Mouse (Mus musculus): ENCODE measurements around the gene Cep131.

Gene Cep131

GRCm38 (mm10) chr11:120048252-120048556, 38.4 kb downstream of the Cep131 start:
- peak; percentile 76 for DNase-seq

DNA sequence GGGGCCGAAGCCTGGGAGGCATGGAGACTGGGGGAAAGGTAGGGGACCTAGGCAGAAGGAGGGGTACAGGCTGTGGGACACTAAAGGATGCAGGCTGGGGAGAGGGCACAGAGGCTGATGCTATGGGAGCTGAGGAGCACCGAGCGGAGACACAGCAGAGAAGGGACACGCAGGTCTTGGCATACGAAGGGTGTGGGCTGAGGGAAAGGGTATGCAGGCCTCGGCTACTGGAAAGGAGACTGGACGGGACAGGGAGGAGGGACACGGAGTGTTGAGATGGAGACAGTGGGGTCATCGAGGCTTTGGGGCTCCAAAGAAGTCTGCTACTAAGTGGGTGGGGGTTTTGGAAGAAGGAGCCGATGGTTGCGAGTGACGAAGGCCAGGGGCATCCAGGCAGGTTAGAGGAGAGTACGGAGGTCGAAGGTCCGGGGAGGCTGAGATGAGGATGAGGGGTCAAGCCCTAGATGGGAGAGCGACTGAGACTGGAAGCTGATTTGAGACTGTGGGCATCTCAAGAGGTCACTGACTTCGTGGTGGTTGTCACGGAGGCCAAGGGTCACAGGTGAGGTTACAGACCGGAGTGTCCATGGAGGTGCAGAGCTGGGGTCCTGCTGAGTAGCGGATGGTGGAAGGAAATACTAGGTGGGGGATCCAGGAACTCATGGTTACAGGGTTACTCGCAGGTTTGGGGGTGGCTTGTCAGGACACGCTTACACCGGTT, 38.9 kb downstream of the Cep131 start:
- peak; percentile 77 for DNase-seq

GRCm38 (mm10) chr11:120046553-120047191, 40.0 kb downstream of the Cep131 start, which contains the start of gene Aatk:
TSS of gene Aatk (minus strand) at chr11:120047167.
- peak; percentile 82 for DNase-seq

GRCm38 (mm10) chr11:120045839-120046552, 40.6 kb downstream of the Cep131 start:
- DNase-seq, result peak; percentile 81

GRCm38 (mm10) chr11:120045341-120045740, 41.3 kb downstream of the Cep131 start:
- DNase-seq, result peak; percentile 74

GRCm38 (mm10) chr11:120042141-120042838, 44.3 kb downstream of the Cep131 start:
- DNase-seq, result peak; percentile 67

- DNase-seq, result peak; percentile 82
Measured at GRCm38 (mm10) chr11:120041191-120042123, 45.2 kb downstream of the Cep131 start.

- DNase-seq, result peak; percentile 71
Measured at GRCm38 (mm10) chr11:120040440-120040839, 46.2 kb downstream of the Cep131 start.

DNA sequence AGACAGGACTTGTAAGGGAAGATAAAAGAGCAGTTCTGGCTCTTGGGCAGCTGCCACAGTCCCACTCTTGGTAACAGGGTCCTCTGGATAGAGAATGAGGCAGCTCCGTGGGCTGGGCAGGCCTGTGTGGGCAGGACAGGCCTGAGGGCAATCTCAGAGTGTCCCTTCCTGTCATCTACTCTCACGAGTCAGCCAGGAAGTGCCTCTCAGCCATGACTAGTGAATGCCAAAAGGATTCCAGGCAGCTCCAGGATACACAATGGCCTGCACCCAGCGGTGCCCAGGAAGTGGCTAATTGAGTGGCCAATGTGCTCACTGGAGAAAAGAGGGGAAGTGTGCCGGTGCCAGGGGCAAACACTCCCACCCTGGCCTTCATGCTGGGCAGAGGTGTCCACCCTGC, 47.0 kb downstream of the Cep131 start:
- peak; percentile 59 for DNase-seq

- no peak for DNase-seq
Measured at GRCm38 (mm10) chr11:120034762-120035161, 51.9 kb downstream of the Cep131 start.

- no peak for DNase-seq
Measured at GRCm38 (mm10) chr11:120034306-120034705, 52.3 kb downstream of the Cep131 start.

DNA sequence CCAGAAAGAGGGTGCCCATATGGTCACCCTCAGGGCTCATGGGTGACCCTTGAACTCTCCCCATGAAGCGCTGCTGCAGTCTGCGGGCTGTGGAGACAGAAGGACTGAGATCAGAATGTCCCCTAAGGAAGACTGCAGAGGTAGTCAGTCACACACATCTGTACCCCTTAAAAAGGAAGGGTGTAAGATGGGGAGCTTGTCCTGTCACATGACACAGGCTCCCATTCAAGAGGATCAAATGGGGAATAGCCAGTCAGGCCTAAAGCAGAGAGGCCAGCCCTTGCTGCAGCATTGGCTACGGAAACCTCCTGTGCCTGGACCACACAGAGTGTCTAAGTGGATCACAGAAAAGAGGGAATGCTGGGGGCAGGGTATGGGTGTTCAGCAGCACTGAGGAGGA, 53.2 kb downstream of the Cep131 start:
- DNase-seq, result no peak

- no peak for DNase-seq
Measured at GRCm38 (mm10) chr11:120032052-120032451, 54.6 kb downstream of the Cep131 start.

- DNase-seq, result peak; percentile 84
Measured at GRCm38 (mm10) chr11:120030145-120030901, 56.3 kb downstream of the Cep131 start.

DNA sequence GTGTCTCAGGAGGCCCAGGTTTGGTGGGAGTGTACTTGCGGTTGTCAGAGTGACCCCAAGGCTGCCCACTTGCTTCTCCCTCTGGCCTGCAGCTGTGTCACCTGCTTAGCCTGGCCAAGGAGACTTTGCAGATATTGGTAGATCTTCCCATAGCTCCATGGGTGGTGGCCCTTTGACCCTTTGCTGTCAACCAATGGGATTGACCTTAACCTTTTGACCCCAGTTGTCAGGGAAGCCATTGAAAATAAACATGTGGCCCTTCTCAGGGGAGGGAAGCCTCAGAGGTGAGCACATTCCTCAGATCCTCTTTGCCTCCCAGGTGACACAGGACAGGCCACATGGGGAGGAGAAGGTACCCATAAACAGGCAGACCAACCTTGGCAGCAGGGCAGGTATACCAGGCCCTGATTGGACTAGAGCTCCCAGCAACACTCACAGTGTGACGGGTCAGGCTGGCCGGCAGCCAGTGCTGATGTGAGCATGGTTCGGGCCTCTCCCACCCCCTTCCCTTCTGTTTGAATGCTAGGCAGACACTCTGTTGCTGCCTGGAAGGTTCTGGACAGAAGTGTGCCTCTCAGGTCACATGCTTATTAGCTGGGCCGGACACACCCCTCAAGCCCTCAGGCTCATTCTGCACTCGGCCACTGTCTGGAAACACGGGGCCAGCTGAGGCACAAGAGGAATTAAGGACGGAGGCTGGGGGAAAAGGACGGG, 57.0 kb downstream of the Cep131 start:
- DNase-seq, result peak; percentile 75

DNA sequence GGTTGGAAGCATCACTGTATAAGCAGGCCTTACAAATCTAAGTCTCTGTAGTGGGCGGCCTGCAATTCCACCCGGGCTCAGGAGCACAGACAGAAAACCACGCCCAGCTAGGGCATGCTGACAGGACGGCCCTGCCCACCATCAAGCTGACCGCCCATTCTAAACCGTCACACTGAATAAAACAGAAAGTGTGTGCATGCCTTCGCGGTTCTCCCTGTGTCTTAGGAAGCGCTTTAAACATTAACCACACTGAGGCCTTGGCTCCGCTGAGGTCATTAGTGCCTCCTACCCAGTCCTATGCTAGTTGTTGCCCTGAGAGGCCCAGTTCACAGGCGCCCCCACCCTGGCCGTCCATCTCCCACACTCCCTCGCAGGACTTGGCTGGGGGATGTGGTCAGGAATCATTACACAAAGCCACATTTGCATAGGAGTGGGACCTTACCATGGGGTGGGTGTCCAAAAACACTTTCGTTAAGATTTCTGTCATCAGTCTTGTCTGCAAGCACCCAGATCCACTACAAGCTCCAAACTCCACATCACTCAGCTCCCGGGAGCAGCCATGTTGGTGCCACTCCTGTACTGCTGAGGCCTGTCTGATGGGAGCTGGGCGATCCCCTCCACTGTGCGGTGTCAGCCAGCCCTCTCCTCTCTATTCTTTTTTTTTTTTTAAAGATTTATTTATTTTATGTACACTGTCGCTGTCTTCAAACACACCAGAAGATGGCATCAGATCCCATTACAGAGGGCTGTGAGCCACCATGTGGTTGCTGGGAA, 58.1 kb downstream of the Cep131 start:
- no peak for DNase-seq

- DNase-seq, result no peak
Measured at GRCm38 (mm10) chr11:120026941-120027340, 59.7 kb downstream of the Cep131 start.

DNA sequence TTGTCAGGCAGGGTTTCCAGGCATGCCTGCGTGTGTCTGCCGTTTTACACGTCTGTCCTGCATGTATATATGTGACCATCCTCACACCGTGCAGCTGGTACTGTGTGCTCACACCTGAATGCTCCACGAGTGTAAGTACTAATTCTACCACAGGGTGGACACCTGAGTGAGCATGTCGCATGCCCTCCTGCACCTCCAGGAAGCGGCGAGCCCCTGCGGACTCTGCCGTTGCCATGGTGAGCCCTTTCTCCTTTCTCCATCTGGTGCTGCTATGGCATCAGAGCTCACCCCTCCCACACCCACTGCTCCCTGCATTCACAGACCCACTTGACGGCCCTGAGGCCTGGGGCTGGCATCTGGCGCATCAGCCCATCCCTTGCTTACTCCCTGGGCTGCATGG, 63.8 kb downstream of the Cep131 start:
- DNase-seq, result peak; percentile 86

DNA sequence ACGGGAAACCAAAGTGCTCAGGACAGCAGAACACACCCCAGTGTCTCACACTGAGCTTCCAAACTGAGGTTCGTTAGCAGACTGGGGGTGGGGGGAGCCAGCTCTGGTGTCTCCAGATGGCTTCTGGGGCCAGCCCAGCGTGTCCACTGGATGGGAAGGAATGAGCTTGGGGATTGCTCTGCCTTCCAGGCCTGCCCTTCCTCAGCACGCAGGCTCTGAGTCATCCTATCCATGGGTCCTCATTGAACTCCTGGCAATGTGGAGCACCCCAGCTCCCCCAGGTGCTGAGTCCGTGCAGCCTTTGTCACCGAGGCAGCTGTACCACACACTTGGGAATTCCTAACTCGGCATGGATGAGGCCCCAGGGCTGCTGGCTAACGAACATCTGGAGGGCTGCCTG, 64.4 kb downstream of the Cep131 start:
- DNase-seq, result peak; percentile 79

DNA sequence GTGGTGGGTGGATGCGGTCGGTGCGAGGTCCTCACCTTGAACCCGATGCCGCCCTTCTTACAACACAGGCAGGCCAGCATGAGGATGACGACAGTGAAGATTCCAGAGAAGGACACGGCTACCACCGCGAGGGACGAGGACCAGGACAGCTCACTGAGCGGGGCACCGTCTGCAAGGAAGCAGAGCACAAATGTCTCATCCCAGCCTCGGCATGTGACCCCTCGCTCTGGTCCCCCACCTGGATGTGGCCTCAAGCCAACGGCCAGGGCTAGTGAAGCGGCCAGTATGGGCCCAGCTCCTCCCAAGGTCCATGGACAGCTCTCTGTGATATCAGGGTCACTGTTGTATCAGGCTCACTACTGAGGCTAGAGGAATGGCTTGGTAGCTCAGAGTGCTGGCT, 65.3 kb downstream of the Cep131 start:
- peak; percentile 73 for DNase-seq

All from cerebellum, adult 9-11 months (tissue).